Mouse (Mus musculus) intestine, embryonic 14.5 days (tissue): ENCODE measurements at regions not wholly inside any gene's neighbourhood (a gene's known extent, or its start where the extent isn't known, plus 50 kb on each side); places are given as distances from the start of the nearest gene placed in this dataset.
"Not testable (repeated sequence)": the region's sequence is repeated elsewhere in the genome, so short reads cannot be mapped to it uniquely, and the experiment has no call there.

ENCODE experiments used
- ATAC-seq: fragments of 200-750 bp; cut with Nextera tagmentation; replicated peaks from 2 replicates; pipeline ENCODE4 v1.8.0; 2017; ENCODE audit warnings: low read depth, moderate number of reproducible peaks, moderate TSS enrichment, moderate library complexity; ENCODE audit not compliant: low FRiP score, low TSS enrichment
- DNase-seq: peaks from one replicate; pipeline ENCODE4 v3.0.0-alpha.2; 2018; ENCODE audit warnings: low spot score
- H3K27ac ChIP-seq: fragments of 300-500 bp; sonication (generic); 2 replicates; pipeline ENCODE4 v1.5.1; 2014; ENCODE audit warnings: low read depth, mild to moderate bottlenecking, control low read depth
- H3K27me3 ChIP-seq: fragments of 300-500 bp; sonication (generic); replicated peaks from 2 replicates; pipeline ENCODE4 v1.6.1; 2014; ENCODE audit warnings: low read length, control low read depth; ENCODE audit not compliant: control insufficient read depth, insufficient read depth
- H3K36me3 ChIP-seq: fragments of 300-500 bp; sonication (generic); 2 replicates; pipeline ENCODE4 v1.6.1; 2014; ENCODE audit warnings: low read length, control low read depth; ENCODE audit not compliant: control insufficient read depth, insufficient read depth
- H3K4me1 ChIP-seq: fragments of 300-500 bp; sonication (generic); replicated peaks from 2 replicates; pipeline ENCODE4 v1.6.1; 2014; ENCODE audit warnings: low read length, control low read depth, mixed read lengths; ENCODE audit not compliant: control insufficient read depth, insufficient read depth
- H3K4me2 ChIP-seq: fragments of 300-500 bp; sonication (generic); 2 replicates; pipeline ENCODE4 v1.6.1; 2014; ENCODE audit warnings: low read length
- H3K4me3 ChIP-seq: fragments of 300-500 bp; sonication (generic); 2 replicates; pipeline ENCODE4 v1.5.1; 2014; ENCODE audit warnings: low read depth, low read length, control low read depth, mixed read lengths
- H3K9ac ChIP-seq: fragments of 300-500 bp; sonication (generic); 2 replicates; pipeline ENCODE4 v1.6.1; 2014; ENCODE audit warnings: mild to moderate bottlenecking, low read length
- H3K9me3 ChIP-seq: fragments of 300-500 bp; sonication (generic); 2 replicates; pipeline ENCODE4 v1.6.1; 2016; ENCODE audit warnings: low read length, control low read depth; ENCODE audit not compliant: control insufficient read depth
- WGBS: fragments of 180-500 bp; shearing (Covaris S2); extraction: QIAGEN DNeasy Blood & Tissue Kit; methylation state at CpG from one replicate; pipeline ENCODE4 v1.1.7; 2014; 5-methylcytosine and 5-hydroxymethylcytosine counted together

GRCm38 (mm10) chr16:55758707-55759067, 80.0 kb downstream of the Nfkbiz start:
- peak; percentile 55 for DNase-seq
- no peak overlapping the region for H3K4me3 ChIP-seq

DNA sequence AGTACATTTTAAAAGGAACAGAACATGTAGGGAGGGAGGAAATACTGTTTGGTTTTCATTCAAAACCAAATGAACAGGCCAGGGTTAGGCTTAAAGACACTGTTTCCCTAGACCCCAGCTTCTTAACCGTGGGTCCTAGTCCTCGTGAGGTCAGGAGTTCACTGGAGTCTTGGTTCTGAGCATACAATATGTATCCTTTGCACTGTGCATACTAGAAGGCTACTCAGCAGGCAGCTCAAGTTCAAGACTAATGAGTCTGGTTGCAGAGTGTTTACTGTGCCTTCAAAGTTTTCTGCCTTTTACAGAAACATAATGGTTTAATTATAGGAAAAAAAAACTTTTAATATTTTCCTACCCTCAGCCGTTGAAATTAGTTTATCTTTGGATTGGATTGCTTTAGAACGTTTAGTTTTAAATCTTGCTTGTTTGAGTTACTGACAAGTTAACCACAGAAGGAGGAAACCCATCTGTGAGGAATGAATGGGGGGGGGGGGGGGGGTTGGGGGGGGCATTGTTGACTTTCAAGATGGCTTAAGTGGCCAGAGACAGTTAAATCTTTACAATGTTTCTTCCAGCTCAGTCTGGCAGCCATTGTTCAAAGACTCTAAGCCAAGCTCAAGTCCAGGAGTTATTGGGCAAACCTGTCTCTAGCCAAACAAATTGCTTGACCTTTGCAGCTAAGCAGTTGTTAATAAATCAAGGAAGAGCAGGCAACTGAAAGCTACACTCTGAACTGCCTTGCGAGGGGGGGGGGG, 80.6 kb downstream of the Nfkbiz start:
- 14% methylated on average over 5 of the region's 5 CpGs for WGBS
- peak overlapping the region; percentile 64; the same call in 1 of the 2 replicates for H3K27ac ChIP-seq

More at GRCm38 (mm10) chr16:55758707-55759067, 80.0 kb downstream of the Nfkbiz start:
- peak overlapping the region; percentile 28; the same call in 1 of the 2 replicates for H3K27ac ChIP-seq
- ATAC-seq: 0 out of 2 replicates have a peak, but pooled peaks have one; percentile 36
- no peak overlapping the region for H3K9ac ChIP-seq
- H3K4me2 ChIP-seq: peak overlapping the region; percentile 2; the same call in 1 of the 2 replicates
- H3K27me3 ChIP-seq: no peaks in the 10 kb centered on the region
- no peaks in the 10 kb centered on the region for H3K36me3 ChIP-seq
- H3K9me3 ChIP-seq: no peaks in the 10 kb centered on the region
- H3K4me1 ChIP-seq: no peaks in the 10 kb centered on the region; the same call in 1 of the 2 replicates
- 22% methylated on average over 9 of the region's 11 CpGs for WGBS

GRCm38 (mm10) chr16:55757422-55757815, 81.3 kb downstream of the Nfkbiz start:
- H3K4me3 ChIP-seq, H3K36me3 ChIP-seq, ATAC-seq, H3K27me3 ChIP-seq, H3K9me3 ChIP-seq, DNase-seq, H3K4me2 ChIP-seq, H3K4me1 ChIP-seq, H3K9ac ChIP-seq: not testable (repeated sequence)
- H3K27ac ChIP-seq: peak overlapping the region; percentile 64; the same call in 1 of the 2 replicates
- 48% methylated on average over 3 of the region's 3 CpGs for WGBS

More for the DNA sequence above, 80.6 kb downstream of the Nfkbiz start:
- peak overlapping the region; percentile 12; the same call in 1 of the 2 replicates for H3K4me2 ChIP-seq
- ATAC-seq (peak; percentile 82), DNase-seq (peak; percentile 56)
- no peaks in the 10 kb centered on the region; the same call in 1 of the 2 replicates for H3K4me1 ChIP-seq
- H3K9ac ChIP-seq: no peak overlapping the region
- H3K4me3 ChIP-seq: no peak overlapping the region
- H3K36me3 ChIP-seq: no peaks in the 10 kb centered on the region
- H3K27me3 ChIP-seq: no peaks in the 10 kb centered on the region
- H3K9me3 ChIP-seq: no peaks in the 10 kb centered on the region

DNA sequence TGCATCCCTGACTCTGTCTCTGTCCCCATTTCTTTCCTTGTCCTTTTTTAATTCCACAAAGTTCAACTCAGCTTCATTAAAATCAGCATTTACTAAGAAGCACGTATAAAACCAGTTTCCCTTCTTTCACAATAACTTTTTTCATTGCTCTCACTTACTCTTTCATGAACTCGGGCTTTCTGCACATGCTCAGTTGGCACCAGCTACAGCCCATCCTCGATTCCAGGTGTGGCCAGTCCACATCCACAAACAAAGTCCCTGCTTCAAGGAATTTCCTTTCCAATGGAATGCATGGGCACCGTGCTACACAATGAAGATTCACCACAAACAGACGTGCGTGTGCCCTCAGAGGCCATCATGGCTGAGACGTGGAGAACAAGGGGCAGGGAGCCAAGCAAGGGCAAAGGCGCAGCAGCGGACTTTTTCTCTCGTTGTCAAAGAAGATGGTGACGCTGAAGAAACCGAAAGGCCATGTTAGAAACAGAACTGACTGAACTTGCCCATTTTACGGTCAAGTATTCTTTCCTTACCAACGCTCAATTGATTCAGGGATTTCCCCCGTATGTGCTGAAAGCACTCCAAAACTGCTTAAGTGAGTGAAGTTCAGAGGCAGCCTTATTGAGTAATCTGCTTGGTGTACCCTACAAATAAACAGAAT, 81.8 kb downstream of the Nfkbiz start:
- Histone ChIP-seq H3K9ac (no peak overlapping the region), H3K27me3 (no peaks in the 10 kb centered on the region), H3K9me3 (no peaks in the 10 kb centered on the region), H3K36me3 (no peaks in the 10 kb centered on the region), H3K27ac (no peak overlapping the region; the same call in 1 of the 2 replicates), H3K4me1 (no peaks in the 10 kb centered on the region; the same call in 1 of the 2 replicates), H3K4me3 (no peak overlapping the region), H3K4me2 (no peak overlapping the region)
- whole genome bisulfite sequencing: 86% methylated on average over 15 of the region's 15 CpGs
- DNase-seq: no peak
- ATAC-seq: no peak

GRCm38 (mm10) chr16:55755309-55755832, 83.3 kb downstream of the Nfkbiz start:
- 56% methylated on average over 6 of the region's 6 CpGs for WGBS
- no peaks in the 10 kb centered on the region; the same call in 1 of the 2 replicates for H3K4me1 ChIP-seq
- no peaks in the 10 kb centered on the region for H3K27me3 ChIP-seq
- H3K4me3 ChIP-seq: no peak overlapping the region
- H3K9me3 ChIP-seq: no peaks in the 10 kb centered on the region
- no peak overlapping the region for H3K9ac ChIP-seq
- no peak for DNase-seq
- no peaks in the 10 kb centered on the region for H3K36me3 ChIP-seq
- ATAC-seq: no peak
- no peak overlapping the region for H3K4me2 ChIP-seq
- no peak overlapping the region for H3K27ac ChIP-seq

- H3K27me3 ChIP-seq: no peaks in the 10 kb centered on the region
- no peak for DNase-seq
- H3K27ac ChIP-seq: no peak overlapping the region
- no peak overlapping the region for H3K4me3 ChIP-seq
- no peak overlapping the region for H3K4me2 ChIP-seq
- no peaks in the 10 kb centered on the region for H3K9me3 ChIP-seq
- no peak for ATAC-seq
- WGBS: 82% methylated on average over 14 of the region's 14 CpGs
- no peaks in the 10 kb centered on the region; the same call in 1 of the 2 replicates for H3K4me1 ChIP-seq
- no peaks in the 10 kb centered on the region for H3K36me3 ChIP-seq
- no peak overlapping the region for H3K9ac ChIP-seq
Measured at GRCm38 (mm10) chr16:55754092-55754763, 84.5 kb downstream of the Nfkbiz start.

GRCm38 (mm10) chr16:55753380-55753779, 85.3 kb downstream of the Nfkbiz start:
- Histone ChIP-seq H3K36me3 (no peaks in the 10 kb centered on the region), H3K27ac (no peak overlapping the region), H3K27me3 (no peaks in the 10 kb centered on the region), H3K4me2 (no peak overlapping the region), H3K9me3 (no peaks in the 10 kb centered on the region), H3K4me3 (no peak overlapping the region), H3K9ac (no peak overlapping the region), H3K4me1 (no peaks in the 10 kb centered on the region; the same call in 1 of the 2 replicates)
- WGBS: 88% methylated on average over 4 of the region's 4 CpGs
- DNase-seq (no peak), ATAC-seq (no peak)

DNA sequence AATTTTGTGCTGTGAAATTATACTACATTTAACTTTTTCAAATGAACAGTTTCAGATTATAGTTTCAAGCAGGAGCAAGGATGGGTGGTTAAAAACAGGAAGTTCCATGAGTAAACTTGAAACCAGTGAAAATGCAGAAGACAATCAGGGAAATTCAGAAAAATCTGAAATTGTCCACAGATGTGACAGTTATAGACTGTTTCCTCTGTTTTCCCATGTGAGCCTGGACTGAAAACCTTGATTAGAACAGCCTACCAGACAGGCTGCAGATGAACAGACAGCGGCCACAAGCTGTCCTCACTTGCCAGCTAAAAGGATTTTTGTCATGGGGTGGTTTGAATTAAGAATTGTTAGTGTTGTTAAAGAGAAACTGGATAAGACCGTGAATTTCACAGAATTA, 91.4 kb downstream of the Nfkbiz start:
- no peaks in the 10 kb centered on the region for H3K36me3 ChIP-seq
- no peaks in the 10 kb centered on the region for H3K27me3 ChIP-seq
- 73% methylated on average over 2 of the region's 2 CpGs for WGBS

More for the DNA sequence above, 91.4 kb downstream of the Nfkbiz start:
- no peaks in the 10 kb centered on the region for H3K9me3 ChIP-seq
- H3K4me3 ChIP-seq: no peak overlapping the region
- no peak overlapping the region for H3K9ac ChIP-seq
- H3K27ac ChIP-seq: no peak overlapping the region
- H3K4me1 ChIP-seq: no peaks in the 10 kb centered on the region
- no peak for ATAC-seq
- no peak for DNase-seq
- no peak overlapping the region for H3K4me2 ChIP-seq
